In the genomic region with DNA sequence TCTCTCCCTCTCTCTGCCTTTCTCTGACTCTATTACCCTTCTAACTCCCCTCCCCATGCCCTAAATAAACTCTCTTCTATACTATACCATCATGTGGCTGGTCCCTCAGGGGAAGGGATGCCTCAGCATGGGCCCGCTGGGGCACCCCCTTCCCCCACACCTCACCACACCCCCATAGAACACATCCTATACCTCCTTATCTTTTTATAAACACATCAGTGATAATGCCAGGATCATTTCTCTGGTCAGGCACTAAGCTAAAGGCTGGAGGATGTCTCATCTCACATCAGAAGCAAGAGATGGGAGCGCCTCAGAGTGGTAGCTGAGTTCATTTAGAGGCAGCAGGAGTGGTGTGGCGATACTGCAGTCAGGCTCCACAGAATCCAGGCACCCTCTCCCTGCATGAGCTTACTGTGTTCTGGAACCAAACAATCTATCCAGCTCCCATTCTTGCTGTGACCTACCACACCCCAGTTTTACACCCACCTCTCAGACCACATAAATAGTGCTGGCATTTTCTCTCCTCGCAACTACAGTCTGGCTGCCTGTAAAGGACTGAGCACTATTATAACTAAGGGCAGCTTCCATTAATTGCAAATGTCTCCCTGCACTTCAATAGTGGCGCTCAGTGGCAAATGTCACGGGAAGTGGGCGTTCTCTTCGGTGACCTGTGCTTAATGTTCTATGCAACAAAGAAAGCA, we compare ENCODE assay signal across 8 mouse cellular contexts. TPM values are rescaled to one million over a fixed set of nuclear protein-coding genes. Genes with fewer than 3 reads are reported as not detected.
A peak's percentile ranks its signal among the peaks of the same experiment; 100 is the strongest.
DNase-seq lines count a peak whose midpoint lies in the region; ATAC-seq and TF ChIP-seq lines count a peak whose summit lies in the region.

No protein-coding gene starts in this region.

- intact Hi-C loops in gastrocnemius, adult 2 months (cut with DNase I): no loop called here

- no peak overlapping the region for H3K4me3 ChIP-seq in gastrocnemius, adult 2 months
- no peak overlapping the region for H3K4me3 ChIP-seq in ES-Bruce4 (ENCODE audit: low read depth, low read length)
- H3K4me3 ChIP-seq in midbrain, embryonic 13.5 days (replicated peaks): no peak overlapping the region

- no peak for TF ChIP-seq EP300 in ES-Bruce4 (IDR thresholded peaks at IDR 0.05; ENCODE audit: insufficient read depth, low read depth, low read length)

- no peak for TF ChIP-seq POLR2A in ES-Bruce4 (IDR thresholded peaks at IDR 0.05; ENCODE audit: insufficient read depth, low read length)

- H3K9ac ChIP-seq in ES-Bruce4 (ENCODE audit: low read depth, poor library complexity, severe bottlenecking): no peak overlapping the region
- H3K9ac ChIP-seq in midbrain, embryonic 13.5 days (replicated peaks): no peak overlapping the region; the same call in 1 of the 2 replicates

- no peak for DNase-seq in gastrocnemius, adult 2 months
- DNase-seq in gastrocnemius, postnatal 25 days: no peak
- peak; percentile 3 for DNase-seq in layer of hippocampus, adult 9-11 months
- no peak for DNase-seq in layer of hippocampus, postnatal 10 days (ENCODE audit: low spot score in 2 of 2)
- no peak for DNase-seq in embryo, embryonic 10 days (ENCODE audit: low spot score)
- no peak for DNase-seq in right cerebral cortex, postnatal 36 days (ENCODE audit: low spot score in 2 of 2)

- no peaks in the 10 kb centered on the region for H3K4me1 ChIP-seq in ES-Bruce4 (ENCODE audit: control insufficient read depth, insufficient read depth, low read length)
- H3K4me1 ChIP-seq in midbrain, embryonic 13.5 days (replicated peaks): peaks cover 37% of the 10 kb centered on the region

- H3K36me3 ChIP-seq in ES-Bruce4 (ENCODE audit: control insufficient read depth, insufficient read depth, low read length, poor library complexity, severe bottlenecking): peaks cover 17% of the 10 kb centered on the region
- peaks cover 25% of the 10 kb centered on the region for H3K36me3 ChIP-seq in midbrain, embryonic 13.5 days

- H3K9me3 ChIP-seq in ES-Bruce4 (replicated peaks; ENCODE audit: control insufficient read depth, insufficient read depth, low read length, poor library complexity, severe bottlenecking): no peaks in the 10 kb centered on the region
- no peaks in the 10 kb centered on the region for H3K9me3 ChIP-seq in midbrain, embryonic 13.5 days

- no peak for ATAC-seq in midbrain, embryonic 13.5 days

- H3K27ac ChIP-seq in gastrocnemius, adult 2 months: peak overlapping the region; percentile 48
- H3K27ac ChIP-seq in ES-Bruce4 (ENCODE audit: insufficient read depth, low read length): peak overlapping the region; percentile 80
- peak overlapping the region; percentile 26; the same call in 1 of the 2 replicates for H3K27ac ChIP-seq in midbrain, embryonic 13.5 days

- no peaks in the 10 kb centered on the region for H3K27me3 ChIP-seq in ES-Bruce4 (ENCODE audit: control insufficient read depth, insufficient read depth, low read length, poor library complexity, severe bottlenecking)
- H3K27me3 ChIP-seq in midbrain, embryonic 13.5 days: no peaks in the 10 kb centered on the region

- no peak for TF ChIP-seq CTCF in gastrocnemius, adult 2 months (IDR thresholded peaks at IDR 0.05)
- TF ChIP-seq CTCF in ES-Bruce4 (IDR thresholded peaks at IDR 0.05; ENCODE audit: low read depth, low read length): no peak

- 58% methylated on average over 8 of the region's 8 CpGs for WGBS in midbrain, embryonic 13.5 days

- no peak overlapping the region for H3K4me2 ChIP-seq in midbrain, embryonic 13.5 days (replicated peaks)

RNA-seq across cellular contexts. Expression of a gene that starts 18.0 kb away (rescaled TPM):
- 1 to 10 TPM; 7.4 to 9.1 TPM for total RNA-seq in gastrocnemius, adult 2 months (2021)
- total RNA-seq in gastrocnemius, postnatal 25 days (2021): 10 to 100 TPM; 11.8 to 12.5 TPM
- 100 to 1,000 TPM; 715 to 736 TPM for total RNA-seq in layer of hippocampus, postnatal 10 days (2021)
- polyA plus RNA-seq in ES-Bruce4 (2011; ENCODE audit: insufficient read depth, insufficient read length, low read depth, missing spikeins): 329 and 359 TPM in 2 replicates
- polyA plus RNA-seq in midbrain, embryonic 13.5 days (2015; fragmentation: Nextera tagmentation; extraction: Ambion mirVana): 254 and 259 TPM in 2 replicates

RNA-seq across cellular contexts. Expression of a gene that starts 21.4 kb away (rescaled TPM):
- under 1 TPM in 1 of 2 experiments, not detected in 1; 0.13 TPM for total RNA-seq in gastrocnemius, adult 2 months (2021)
- total RNA-seq in gastrocnemius, postnatal 25 days (2021): under 1 TPM; 0.15 to 0.16 TPM
- 1 to 10 TPM; 1.5 to 2.8 TPM for total RNA-seq in layer of hippocampus, postnatal 10 days (2021)
- 0.19 TPM in 1 of 2 replicates, not detected in the other for polyA plus RNA-seq in ES-Bruce4 (2011; ENCODE audit: insufficient read depth, insufficient read length, low read depth, missing spikeins)
- 0.08 TPM in 2 replicates for polyA plus RNA-seq in midbrain, embryonic 13.5 days (2015; fragmentation: Nextera tagmentation; extraction: Ambion mirVana)

Comparison
In these comparisons a context has a peak if more than half of its experiments do, and no peak if none do; other contexts are left out.
1. H3K27ac ChIP-seq: peak in every context shown above with its lines; median percentile 80 in ES-Bruce4; 48 in gastrocnemius, adult 2 months; 26 in midbrain, embryonic 13.5 days.
2. RNA of a gene that starts 18.0 kb away (total RNA-seq): 715 to 736 TPM in layer of hippocampus, postnatal 10 days; 11.8 to 12.5 TPM in gastrocnemius, postnatal 25 days and 7.4 to 9.1 TPM in gastrocnemius, adult 2 months; every median in the first group is over 10 times any median in the second.